Mouse (Mus musculus) lung, adult 10 weeks (tissue): ENCODE data around the gene Ogfod2. TPM values are rescaled to one million over a fixed set of nuclear protein-coding genes. Genes with fewer than 3 reads are reported as not detected.

ENCODE experiments used
- polyA plus RNA-seq: library from polyadenylated mRNA; stranded (reverse); fragments of 350-450 nt; fragmentation: Illumina TruSeq; extraction: RNeasy Lipid Tissue Mini Kit (QIAGEN cat#74804); gene quantifications from one replicate; pipeline ENCODE4 v1.2.3, GENCODE M21; 2014; ENCODE audit warnings: low read depth, low replicate concordance; ENCODE audit not compliant: insufficient read depth

Ogfod2 gene
- polyA plus RNA-seq = 23.3 TPM

DNA sequence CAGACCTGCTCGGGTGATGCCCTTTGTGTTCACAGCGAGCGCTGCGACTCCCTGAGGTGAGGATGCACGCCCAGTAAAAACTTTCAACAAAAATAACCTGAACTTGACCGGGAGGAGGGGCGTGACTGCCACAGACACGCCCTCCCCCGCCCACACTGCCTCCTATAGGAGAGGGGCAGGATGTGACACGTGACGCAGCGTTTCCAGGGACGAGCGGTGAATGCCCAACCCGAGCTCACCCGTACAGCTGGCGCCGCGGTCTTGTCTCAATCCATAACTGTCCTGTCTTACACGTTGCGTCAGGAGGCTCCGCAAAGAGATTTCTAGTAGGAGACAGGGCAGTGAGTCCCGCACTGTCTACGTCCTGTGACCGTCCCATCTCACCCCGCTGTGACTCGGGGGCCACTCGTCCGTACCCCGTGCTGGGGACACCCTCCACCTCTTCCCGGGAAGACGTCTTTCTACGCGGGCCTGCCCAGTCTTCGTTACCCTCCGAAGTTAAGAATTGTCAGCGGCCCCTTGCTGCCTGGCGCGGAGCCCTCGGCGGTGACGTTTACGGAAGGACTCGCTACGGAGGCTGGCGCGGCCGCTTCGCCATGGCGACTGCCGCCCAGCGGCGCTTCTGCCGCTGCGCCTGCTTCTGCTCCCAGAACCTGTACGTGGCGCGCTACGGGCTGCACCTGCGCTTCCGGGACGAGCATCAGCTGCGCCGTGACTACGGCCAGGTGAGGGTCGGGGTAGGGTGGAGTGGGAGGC lies at the start of gene Ogfod2:
Gene Ogfod2, plus strand, starts transcription at position 556 of the 756 bp plus-strand sequence.

DNA sequence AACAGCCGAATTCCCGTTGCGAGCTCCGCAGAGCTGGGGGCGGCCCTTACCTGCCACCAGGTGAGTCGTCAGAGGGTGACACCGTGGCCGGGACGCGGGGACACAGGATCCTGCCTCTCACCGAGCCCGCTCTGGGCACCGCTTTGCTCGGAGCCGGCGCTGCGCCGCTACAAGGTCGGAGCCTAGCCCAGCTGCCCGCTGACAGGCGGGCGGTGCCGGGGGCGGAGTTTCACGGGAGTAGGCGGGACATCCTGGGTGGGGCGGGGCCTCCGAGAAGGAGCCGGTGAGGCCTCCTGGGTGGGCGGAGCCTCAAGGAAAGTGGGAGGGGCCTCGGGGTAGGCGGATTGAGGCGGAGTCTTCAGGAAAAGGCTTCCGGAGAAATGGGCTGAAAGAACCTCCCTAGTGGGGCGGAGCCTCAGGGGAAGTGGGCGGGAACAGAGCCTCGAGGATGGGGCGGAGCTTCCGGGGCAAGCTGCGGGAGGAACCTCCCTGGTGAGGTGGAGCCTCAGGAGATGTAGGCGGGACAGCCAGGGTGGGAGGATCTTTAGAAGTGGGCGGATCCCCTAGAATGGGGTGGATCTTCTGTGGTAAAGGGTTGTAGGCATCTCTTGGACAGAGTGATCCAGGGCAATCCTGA lies 16.4 kb upstream of the Ogfod2 start, which contains the start of gene Abcb9:
Gene Abcb9, minus strand, starts transcription at position 203 of the 637 bp plus-strand sequence.

DNA sequence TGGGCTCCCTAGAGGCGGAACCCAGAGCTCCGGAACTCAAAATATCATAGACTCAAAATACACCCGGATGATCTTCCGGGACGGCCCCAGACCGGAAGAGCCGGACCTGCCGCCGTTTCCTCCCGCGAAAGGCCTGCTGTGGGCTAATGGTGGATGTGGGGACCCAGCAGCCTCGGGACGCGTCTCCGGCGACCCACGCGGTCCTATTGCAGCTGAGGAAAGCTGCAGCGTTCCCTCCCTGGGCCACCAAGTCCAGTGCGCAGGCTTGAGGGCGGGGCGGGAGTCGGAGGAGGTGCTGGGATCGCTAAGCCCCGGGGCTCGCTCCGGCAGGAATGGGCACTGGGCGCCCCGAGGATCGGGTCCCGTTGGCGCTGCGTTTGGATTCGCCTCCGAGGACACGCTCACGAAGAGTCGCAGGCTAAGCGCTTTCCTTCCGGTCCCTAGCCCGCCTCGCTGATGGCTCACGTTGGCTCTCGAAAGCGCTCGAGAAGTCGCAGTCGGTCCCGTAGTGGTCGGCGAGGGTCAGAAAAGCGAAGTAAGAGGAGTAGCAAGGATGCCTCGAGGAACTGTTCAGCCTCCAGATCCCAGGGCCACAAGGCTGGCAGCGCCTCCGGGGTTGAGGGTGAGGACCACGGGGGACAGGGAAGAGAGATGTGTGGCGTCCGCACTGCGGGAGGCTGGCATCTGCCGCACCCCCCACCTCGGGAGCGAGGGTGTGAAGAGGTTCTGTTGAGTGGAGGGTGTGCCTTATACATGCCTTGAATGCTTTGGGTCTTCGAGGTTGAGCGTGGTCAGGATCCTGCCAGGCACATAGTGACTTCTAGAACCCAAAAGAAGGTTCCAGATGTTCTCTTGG lies 4.1 kb downstream of the Ogfod2 start, which contains the start of gene Arl6ip4:
Gene Arl6ip4, plus strand, starts transcription at position 100 of the 856 bp plus-strand sequence.

Other genes starting within 250 kb of the Ogfod2 start
- gene Hcar2, start 246.8 kb upstream of the Ogfod2 start, polyA plus RNA-seq = 3.6 TPM
- 1.1 TPM for gene Hcar1, start 232.3 kb upstream of the Ogfod2 start, polyA plus RNA-seq
- 37.4 TPM for gene Denr, start 205.1 kb upstream of the Ogfod2 start, polyA plus RNA-seq
- not detected for gene Gm43518, start 184.9 kb upstream of the Ogfod2 start, polyA plus RNA-seq
- 1.8 TPM for gene Ccdc62, start 181.6 kb upstream of the Ogfod2 start, polyA plus RNA-seq
- 14.2 TPM for gene Hip1r, start 138.7 kb upstream of the Ogfod2 start, polyA plus RNA-seq
- 14.6 TPM for gene Vps37b, start 80.0 kb upstream of the Ogfod2 start, polyA plus RNA-seq
- 3.2 TPM for gene Abcb9, start 16.5 kb upstream of the Ogfod2 start, polyA plus RNA-seq
- 48.1 TPM for gene Arl6ip4, start 3.8 kb downstream of the Ogfod2 start, polyA plus RNA-seq
- 13.8 TPM for gene Pitpnm2, start 137.5 kb downstream of the Ogfod2 start, polyA plus RNA-seq
- 1.3 TPM for gene Mphosph9, start 215.7 kb downstream of the Ogfod2 start, polyA plus RNA-seq
- 7.3 TPM for gene 2810006K23Rik, start 215.8 kb downstream of the Ogfod2 start, polyA plus RNA-seq